Mouse (Mus musculus): Measurements from ENCODE around the gene Gm20431.
A peak's percentile ranks its signal among the peaks of the same experiment; 100 is the strongest.

- TF ChIP-seq CTCF (IDR thresholded peaks at IDR 0.05; ENCODE audit: control insufficient read depth, insufficient read depth, insufficient replicate concordance, low read depth, low read length) (peak; percentile 98), POLR2A (IDR thresholded peaks at IDR 0.05; ENCODE audit: control insufficient read depth, low read depth, low read length) (no peak)
Measured at GRCm38 (mm10) chr2:167679902-167680430, 18.7 kb upstream of the Gm20431 start.

Measured in testis, adult 2 months (tissue).